Mouse (Mus musculus) hindbrain, embryonic 13.5 days (tissue): ENCODE data around the gene Coa3. TPM values are rescaled to one million over a fixed set of nuclear protein-coding genes. Genes with fewer than 3 reads are reported as not detected.
"Not testable (repeated sequence)": the region's sequence is repeated elsewhere in the genome, so short reads cannot be mapped to it uniquely, and the experiment has no call there.

Experiments used
- ATAC-seq: fragments of 200-750 bp; cut with Nextera tagmentation; 2 replicates; pipeline ENCODE4 v1.8.0; 2017; ENCODE audit warnings: moderate TSS enrichment; ENCODE audit not compliant: low FRiP score
- H3K27ac ChIP-seq: fragments of 300-500 bp; sonication (generic); 2 replicates; pipeline ENCODE4 v1.5.1; 2015; ENCODE audit warnings: inconsistent platforms, mild to moderate bottlenecking, moderate library complexity
- H3K27me3 ChIP-seq: fragments of 300-500 bp; sonication (generic); 2 replicates; pipeline ENCODE4 v1.6.1; 2015; ENCODE audit warnings: mild to moderate bottlenecking, inconsistent platforms
- H3K36me3 ChIP-seq: fragments of 300-500 bp; sonication (generic); 2 replicates; pipeline ENCODE4 v1.6.1; 2015; ENCODE audit warnings: mild to moderate bottlenecking, inconsistent platforms
- H3K4me1 ChIP-seq: fragments of 300-500 bp; sonication (generic); replicated peaks from 2 replicates; pipeline ENCODE4 v1.6.1; 2015; ENCODE audit warnings: inconsistent platforms
- H3K4me2 ChIP-seq: fragments of 300-500 bp; sonication (generic); 2 replicates; pipeline ENCODE4 v1.6.1; 2015; ENCODE audit warnings: inconsistent platforms, mild to moderate bottlenecking, moderate library complexity
- H3K4me3 ChIP-seq: fragments of 300-500 bp; sonication (generic); 2 replicates; pipeline ENCODE4 v1.5.1; 2015; ENCODE audit warnings: mild to moderate bottlenecking, inconsistent platforms
- H3K9ac ChIP-seq: fragments of 300-500 bp; sonication (generic); 2 replicates; pipeline ENCODE4 v1.6.1; 2015; ENCODE audit warnings: mild to moderate bottlenecking, inconsistent platforms
- H3K9me3 ChIP-seq: fragments of 300-500 bp; sonication (generic); 2 replicates; pipeline ENCODE4 v1.6.1; 2016; ENCODE audit warnings: inconsistent platforms
- WGBS: fragments of 180-500 bp; shearing (Covaris S2); methylation state at CpG from one replicate; pipeline ENCODE4 v1.1.7; 2015; 5-methylcytosine and 5-hydroxymethylcytosine counted together
- polyA plus RNA-seq: library from polyadenylated mRNA; unstranded; fragments of >200 nt; fragmentation: Nextera tagmentation; extraction: Ambion mirVana; gene quantifications from 2 replicates; pipeline ENCODE4 v1.2.1, GENCODE M21; 2015

The Coa3 gene
- polyA plus RNA-seq = 216 and 226 TPM in 2 replicates

DNA sequence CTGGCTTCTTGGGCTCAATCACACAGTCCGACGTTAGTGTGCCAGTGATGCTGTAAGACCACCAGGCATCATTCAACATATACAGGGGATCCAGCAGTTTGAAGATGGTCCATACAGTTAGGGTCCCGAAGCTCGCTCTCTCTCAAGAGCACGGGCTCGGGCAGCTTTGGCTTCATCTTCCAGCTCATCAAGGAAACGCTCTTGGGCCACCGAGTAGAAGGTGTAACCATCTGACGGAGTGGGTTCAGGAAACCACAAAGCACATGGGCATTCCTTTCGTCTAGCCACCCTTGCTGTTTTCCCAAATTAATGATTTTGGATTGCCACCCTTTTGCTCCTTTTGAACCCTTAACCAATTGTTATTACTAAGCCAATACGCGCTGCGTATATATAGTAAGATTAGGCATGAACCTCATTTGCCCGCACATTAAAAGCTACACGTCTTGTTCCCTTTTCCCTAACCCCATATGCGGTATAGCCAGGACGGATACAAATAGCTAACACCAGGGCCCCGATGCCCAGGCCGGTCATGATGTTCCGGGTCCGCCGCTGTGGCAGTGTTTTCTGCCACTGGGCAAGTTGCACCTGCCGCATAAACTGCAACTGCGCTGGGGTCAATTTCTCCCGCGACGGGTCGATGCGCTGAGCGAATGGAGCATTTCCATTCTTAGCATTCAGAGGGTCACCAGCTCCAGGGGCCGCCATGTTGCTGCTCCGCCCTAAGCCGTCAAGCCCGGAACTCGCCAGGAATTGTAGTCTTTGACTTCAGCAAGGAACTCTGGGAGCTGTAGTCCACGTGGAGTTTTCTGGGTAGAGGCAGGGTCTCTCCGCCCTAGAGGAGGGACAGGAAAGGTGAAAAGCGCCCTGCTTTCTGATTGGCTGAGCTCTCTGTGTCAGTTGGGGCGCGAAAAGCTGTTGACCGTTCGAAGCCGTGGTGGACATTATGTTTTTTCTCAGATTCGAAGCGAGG lies at the start of gene Coa3, which contains the start of gene Cntd1:
Gene Coa3, minus strand, starts transcription at position 892 of the 970 bp plus-strand sequence.
Gene Cntd1, plus strand, starts transcription at position 790 of the 970 bp plus-strand sequence.
- Histone ChIP-seq H3K9ac (peak within 1 kb of the TSS; percentile 89), H3K27me3 (peaks cover 18% of the 10 kb centered on the region; the same call in 1 of the 2 replicates), H3K36me3 (peaks cover 4% of the 10 kb centered on the region), H3K27ac (peak within 1 kb of the TSS; percentile 80), H3K4me1 (peaks cover 30% of the 10 kb centered on the region), H3K4me3 (peak within 1 kb of the TSS; percentile 82), H3K4me2 (peak within 1 kb of the TSS; percentile 91), H3K9me3 (no peaks in the 10 kb centered on the region)
- WGBS = 11% methylated on average over 45 of the region's 45 CpGs
- peak; percentile 98 for ATAC-seq

DNA sequence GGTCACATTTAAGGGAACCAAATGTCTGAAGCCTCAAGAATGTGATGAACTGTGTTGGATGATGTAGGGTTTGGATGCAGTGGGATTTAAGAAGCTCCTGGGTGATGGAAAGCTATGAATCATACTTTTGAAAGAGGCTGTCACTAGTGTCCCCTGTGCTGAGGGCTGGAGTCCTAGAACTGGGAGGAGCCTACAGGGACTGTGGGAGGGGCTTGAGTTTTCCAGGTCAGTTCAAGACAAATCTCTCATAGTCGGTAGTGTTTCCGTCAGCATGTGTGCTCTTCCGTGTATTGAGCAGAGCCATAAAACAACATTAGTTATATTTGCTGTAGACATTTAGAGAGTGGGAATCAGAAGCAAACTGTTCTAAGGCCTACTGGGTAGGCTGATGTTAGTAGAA lies 48.4 kb upstream of the Coa3 start:
- WGBS = 52% methylated on average over 3 of the region's 3 CpGs
- H3K27me3 ChIP-seq = no peaks in the 10 kb centered on the region
- H3K27ac ChIP-seq = no peak overlapping the region
- peaks cover 43% of the 10 kb centered on the region for H3K36me3 ChIP-seq
- H3K4me1 ChIP-seq = 0 out of 2 replicates have a peak, but pooled peaks cover 6% of the 10 kb centered on the region
- H3K9me3 ChIP-seq = no peaks in the 10 kb centered on the region
- H3K9ac ChIP-seq = no peak overlapping the region
- H3K4me3 ChIP-seq = no peak overlapping the region
- H3K4me2 ChIP-seq = no peak overlapping the region
- ATAC-seq = no peak

DNA sequence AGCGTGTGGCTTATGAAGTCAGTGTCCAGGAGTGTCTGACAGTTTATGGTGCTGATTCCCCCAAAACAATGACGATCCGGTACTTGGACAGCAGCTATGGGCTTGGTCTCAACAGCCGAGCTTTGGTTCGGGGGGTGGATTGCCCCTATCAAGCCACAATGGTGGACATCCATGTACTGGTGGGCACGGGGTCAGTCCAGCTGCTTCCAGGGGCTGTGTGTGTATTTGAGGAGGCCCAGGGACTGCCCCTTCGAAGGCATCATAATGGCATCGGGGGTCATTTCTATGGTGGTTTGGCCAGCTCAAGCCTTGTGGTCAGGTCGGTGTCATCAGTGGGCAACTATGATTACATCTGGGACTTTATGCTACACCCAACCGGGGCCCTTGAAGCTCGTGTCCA lies 47.2 kb upstream of the Coa3 start:
- Histone ChIP-seq H3K4me2 (no peak overlapping the region), H3K4me3 (no peak overlapping the region), H3K27ac (no peak overlapping the region), H3K9ac (no peak overlapping the region), H3K4me1 (0 out of 2 replicates have a peak, but pooled peaks cover 6% of the 10 kb centered on the region), H3K9me3 (no peaks in the 10 kb centered on the region), H3K36me3 (peaks cover 54% of the 10 kb centered on the region), H3K27me3 (no peaks in the 10 kb centered on the region)
- 88% methylated on average over 11 of the region's 11 CpGs for WGBS
- no peak for ATAC-seq

DNA sequence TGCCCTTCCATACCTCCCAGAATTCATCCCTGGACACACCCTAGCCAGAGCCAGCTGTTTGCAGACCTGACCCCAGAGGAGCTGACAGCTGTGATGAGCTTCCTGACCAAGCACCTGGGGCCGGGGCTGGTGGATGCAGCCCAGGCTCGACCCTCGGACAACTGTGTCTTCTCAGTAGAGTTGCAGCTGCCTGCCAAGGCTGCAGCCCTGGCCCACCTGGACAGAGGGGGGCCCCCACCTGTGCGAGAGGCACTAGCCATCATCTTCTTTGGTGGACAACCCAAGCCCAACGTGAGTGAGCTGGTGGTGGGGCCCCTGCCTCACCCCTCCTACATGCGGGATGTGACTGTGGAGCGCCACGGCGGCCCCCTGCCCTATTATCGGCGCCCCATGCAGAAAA lies 46.3 kb upstream of the Coa3 start:
- not testable (repeated sequence) for H3K4me1 ChIP-seq, ATAC-seq, H3K27me3 ChIP-seq, H3K9me3 ChIP-seq, H3K27ac ChIP-seq, H3K4me2 ChIP-seq, H3K9ac ChIP-seq, H3K4me3 ChIP-seq
- 95% methylated on average over 11 of the region's 11 CpGs for WGBS
- H3K36me3 ChIP-seq = peaks cover 64% of the 10 kb centered on the region

DNA sequence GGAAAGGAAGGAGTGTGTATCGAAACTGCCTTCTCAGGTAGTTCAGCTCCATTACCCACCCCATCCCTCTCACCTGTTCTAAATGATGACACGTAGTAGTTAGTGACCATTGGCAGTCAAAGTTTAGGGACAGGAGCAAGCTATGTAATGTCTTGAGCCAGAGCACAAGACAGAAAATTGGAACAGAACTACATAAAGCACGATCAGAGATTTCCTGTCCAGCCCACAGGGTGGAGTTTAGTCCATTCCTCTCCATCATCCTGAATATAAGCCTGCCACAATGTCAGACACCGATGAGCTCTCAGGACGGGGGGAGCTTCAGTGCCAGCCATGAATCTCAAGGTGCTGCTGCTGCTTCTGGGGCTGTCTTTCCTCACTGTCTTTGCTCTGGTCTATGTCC lies 45.8 kb upstream of the Coa3 start, which contains the start of gene Aoc2:
Gene Aoc2, plus strand, starts transcription at position 301 of the 400 bp plus-strand sequence.
- H3K4me2 ChIP-seq = no peak within 1 kb of the TSS
- ATAC-seq = no peak
- H3K27ac ChIP-seq = no peak within 1 kb of the TSS
- H3K9ac ChIP-seq = no peak within 1 kb of the TSS
- H3K9me3 ChIP-seq = no peaks in the 10 kb centered on the region
- H3K36me3 ChIP-seq = peaks cover 68% of the 10 kb centered on the region
- no peak within 1 kb of the TSS for H3K4me3 ChIP-seq
- 0 out of 2 replicates have a peak, but pooled peaks cover 6% of the 10 kb centered on the region for H3K4me1 ChIP-seq
- no peaks in the 10 kb centered on the region for H3K27me3 ChIP-seq
- 91% methylated on average over 5 of the region's 5 CpGs for WGBS

DNA sequence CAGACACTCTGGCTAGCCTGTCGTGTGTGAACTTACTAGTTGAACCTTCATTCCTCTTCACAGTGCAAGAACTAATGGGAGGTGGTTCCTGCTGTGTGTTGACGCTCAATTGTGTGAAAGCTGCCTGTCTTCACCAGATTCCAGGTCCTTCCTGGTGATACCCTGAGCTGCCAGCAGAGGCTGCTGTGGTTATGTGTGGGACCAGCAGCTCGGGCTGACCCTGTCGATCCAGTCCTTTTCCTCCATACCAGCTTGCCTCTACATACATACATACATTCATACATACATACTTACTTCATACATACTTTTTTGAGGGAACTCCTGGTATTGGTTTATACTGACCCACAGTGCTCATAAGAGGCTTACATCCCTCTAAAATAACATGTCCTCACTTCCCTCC lies 44.7 kb upstream of the Coa3 start:
- Histone ChIP-seq H3K4me2 (no peak overlapping the region), H3K4me1 (no peaks in the 10 kb centered on the region), H3K9me3 (no peaks in the 10 kb centered on the region), H3K27ac (no peak overlapping the region), H3K27me3 (no peaks in the 10 kb centered on the region), H3K36me3 (peaks cover 80% of the 10 kb centered on the region), H3K4me3 (no peak overlapping the region), H3K9ac (no peak overlapping the region)
- 0 out of 2 replicates have a peak, but pooled peaks have one; percentile 28 for ATAC-seq
- WGBS = 17% methylated on average over 4 of the region's 4 CpGs

DNA sequence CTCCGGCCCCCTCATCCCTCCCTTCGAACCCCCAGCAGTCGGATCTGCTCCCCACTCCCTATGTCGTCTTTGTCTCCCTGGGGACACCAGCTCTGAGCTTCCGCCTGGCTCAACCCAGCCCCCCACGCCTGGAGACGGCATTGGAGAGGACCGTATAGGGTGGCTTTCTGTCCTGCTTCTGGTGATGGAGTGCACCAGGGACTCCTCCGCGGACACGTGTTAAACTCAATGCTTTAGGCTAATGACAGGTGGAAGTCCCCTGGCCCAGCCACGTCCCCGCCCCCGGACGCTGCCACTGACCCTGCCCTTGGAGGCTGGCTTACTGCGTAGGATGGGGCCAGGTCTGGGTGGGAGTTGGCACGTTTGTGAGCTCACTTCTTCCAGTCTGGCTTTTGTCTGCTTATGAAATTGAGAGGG lies 37.6 kb upstream of the Coa3 start:
- ATAC-seq = peak; percentile 72; the same call in 1 of the 2 replicates
- H3K27ac ChIP-seq = peak overlapping the region; percentile 86
- H3K4me2 ChIP-seq = peak overlapping the region; percentile 100
- H3K9me3 ChIP-seq = no peaks in the 10 kb centered on the region
- peaks cover 23% of the 10 kb centered on the region for H3K4me1 ChIP-seq
- peak overlapping the region; percentile 99 for H3K4me3 ChIP-seq
- H3K27me3 ChIP-seq = no peaks in the 10 kb centered on the region
- 2% methylated on average over 17 of the region's 17 CpGs for WGBS
- H3K36me3 ChIP-seq = peaks cover 36% of the 10 kb centered on the region
- H3K9ac ChIP-seq = peak overlapping the region; percentile 87

DNA sequence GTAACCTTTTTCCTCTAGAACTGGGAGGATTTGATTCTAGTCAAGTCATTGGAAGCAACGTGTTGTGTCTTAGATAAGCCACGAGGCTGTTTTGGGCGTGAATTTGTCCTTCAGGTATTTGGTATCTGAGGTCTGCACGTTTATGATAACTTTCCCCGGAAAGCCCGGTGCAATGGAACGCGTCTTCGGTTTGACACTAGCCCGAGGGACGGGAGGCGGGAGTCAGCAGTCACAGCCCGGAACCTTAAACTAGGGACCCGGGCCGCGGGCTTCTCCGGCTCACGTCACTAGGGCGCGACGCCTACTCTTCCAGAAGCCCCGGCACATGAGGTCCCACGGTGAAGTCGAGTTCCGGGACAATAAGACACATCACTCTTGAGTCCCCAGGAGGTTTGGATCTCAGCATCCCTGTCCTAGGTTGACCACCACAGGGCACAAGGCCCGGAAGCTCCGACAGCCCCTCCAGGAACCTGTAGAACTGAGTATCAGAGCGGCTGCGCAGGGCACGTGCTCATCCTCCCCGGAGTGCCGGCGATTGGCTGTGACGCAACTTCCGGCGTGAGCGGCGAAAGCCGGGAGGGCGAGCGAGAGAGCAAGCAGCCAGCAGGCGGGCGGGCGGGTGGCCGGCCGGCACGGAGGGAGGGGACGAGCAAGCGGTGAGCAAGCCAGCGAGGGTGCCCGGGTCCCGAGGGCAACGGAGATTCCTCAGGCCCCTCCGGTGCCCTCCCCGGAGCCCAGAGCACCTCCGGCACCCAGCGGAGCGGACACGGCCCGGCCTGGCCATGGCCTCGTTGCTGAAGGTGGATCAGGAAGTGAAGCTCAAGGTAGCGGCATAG lies 37.0 kb upstream of the Coa3 start, which contains the start of gene Psme3:
Gene Psme3, plus strand, starts transcription at position 549 of the 836 bp plus-strand sequence.
- no peaks in the 10 kb centered on the region for H3K9me3 ChIP-seq
- peak within 1 kb of the TSS; percentile 99 for H3K4me3 ChIP-seq
- peak within 1 kb of the TSS; percentile 87 for H3K9ac ChIP-seq
- WGBS = under 1% methylated on average over 61 of the region's 62 CpGs
- H3K27me3 ChIP-seq = no peaks in the 10 kb centered on the region
- ATAC-seq = peak; percentile 95
- H3K36me3 ChIP-seq = peaks cover 29% of the 10 kb centered on the region
- H3K4me1 ChIP-seq = peaks cover 23% of the 10 kb centered on the region
- peak within 1 kb of the TSS; percentile 100 for H3K4me2 ChIP-seq
- H3K27ac ChIP-seq = peak within 1 kb of the TSS; percentile 86

DNA sequence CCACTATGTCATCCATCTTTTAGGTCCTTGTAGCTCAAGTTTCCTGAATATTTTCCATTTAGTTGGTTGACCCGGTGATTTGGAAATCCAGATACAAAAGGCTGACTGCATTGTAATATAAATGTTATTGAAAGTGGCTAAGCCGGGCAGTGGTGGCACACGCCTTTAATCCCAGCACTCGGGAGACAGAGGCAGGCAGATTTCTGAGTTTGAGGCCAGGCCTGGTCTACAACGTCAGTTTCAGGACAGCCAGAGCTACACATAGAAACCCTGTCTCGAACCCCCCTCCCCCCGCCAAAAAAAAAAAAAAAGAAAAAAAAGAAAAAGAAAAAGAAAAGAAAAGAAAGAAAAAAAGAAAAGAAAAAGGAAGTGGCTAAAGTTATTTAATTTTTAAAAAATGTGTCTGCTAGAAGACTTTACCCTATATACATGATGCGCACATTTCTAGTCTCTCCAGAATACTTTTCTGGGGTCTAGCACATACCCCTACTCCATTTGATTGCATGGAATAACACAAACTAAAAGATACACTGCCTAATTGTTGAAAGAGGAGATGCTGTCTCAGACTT lies 36.3 kb upstream of the Coa3 start:
- Histone ChIP-seq H3K9ac (peak overlapping the region; percentile 87), H3K27me3 (0 out of 2 replicates have a peak, but pooled peaks cover 2% of the 10 kb centered on the region), H3K4me2 (peak overlapping the region; percentile 100), H3K27ac (peak overlapping the region; percentile 86), H3K4me1 (peaks cover 23% of the 10 kb centered on the region), H3K36me3 (peaks cover 22% of the 10 kb centered on the region), H3K4me3 (peak overlapping the region; percentile 99), H3K9me3 (no peaks in the 10 kb centered on the region)
- 91% methylated on average over 8 of the region's 8 CpGs for WGBS
- ATAC-seq = no peak

DNA sequence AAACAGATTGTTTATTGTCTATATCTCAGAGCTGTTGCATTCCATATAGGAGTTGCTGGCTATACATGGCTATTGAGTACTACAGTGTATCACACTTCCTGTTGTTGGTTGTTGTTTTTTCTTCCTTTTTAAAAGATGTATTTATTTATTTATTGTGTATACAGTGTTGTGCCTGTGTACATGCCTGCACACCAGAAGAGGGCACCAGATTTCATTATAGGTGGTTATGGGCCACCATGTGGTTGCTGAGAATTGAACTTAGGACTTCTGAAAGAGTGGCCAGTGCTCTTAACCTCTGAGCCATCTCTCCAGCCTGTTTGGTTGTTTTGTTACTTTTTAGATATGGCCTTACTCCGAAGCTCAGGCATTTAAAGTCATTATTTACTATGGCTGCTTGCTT lies 35.7 kb upstream of the Coa3 start:
- H3K27ac ChIP-seq = no peak overlapping the region
- no peaks in the 10 kb centered on the region for H3K9me3 ChIP-seq
- ATAC-seq = no peak
- no peak overlapping the region for H3K9ac ChIP-seq
- peaks cover 23% of the 10 kb centered on the region for H3K4me1 ChIP-seq
- H3K36me3 ChIP-seq = peaks cover 16% of the 10 kb centered on the region
- H3K27me3 ChIP-seq = 0 out of 2 replicates have a peak, but pooled peaks cover 3% of the 10 kb centered on the region
- H3K4me3 ChIP-seq = no peak overlapping the region
- WGBS = 97% methylated on average over 1 of the region's 1 CpGs
- no peak overlapping the region for H3K4me2 ChIP-seq

DNA sequence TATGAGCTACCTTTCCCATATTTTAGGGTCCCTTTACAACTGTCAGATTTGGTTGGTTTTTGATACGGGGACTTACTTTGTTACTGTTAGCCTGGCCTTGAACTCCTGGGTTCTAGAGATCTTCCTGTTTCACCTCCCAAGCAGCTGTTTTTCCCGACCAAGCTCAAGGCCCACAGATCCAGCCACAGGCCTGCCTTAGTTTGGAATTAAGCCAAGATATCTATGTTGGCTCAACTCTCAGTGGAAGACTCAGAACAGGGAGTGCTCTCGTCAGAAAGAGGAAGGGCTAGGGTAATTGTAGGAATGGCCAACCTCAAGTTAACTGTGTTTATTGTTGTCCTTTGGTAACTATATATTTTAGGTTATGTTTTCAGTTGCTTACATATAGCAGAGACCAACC lies 33.2 kb upstream of the Coa3 start:
- Histone ChIP-seq H3K4me1 (peaks cover 12% of the 10 kb centered on the region), H3K9me3 (no peaks in the 10 kb centered on the region), H3K9ac (no peak overlapping the region), H3K36me3 (no peaks in the 10 kb centered on the region), H3K4me3 (no peak overlapping the region), H3K27me3 (peaks cover 8% of the 10 kb centered on the region; the same call in 1 of the 2 replicates), H3K4me2 (no peak overlapping the region), H3K27ac (no peak overlapping the region)
- 79% methylated on average over 3 of the region's 3 CpGs for WGBS
- no peak for ATAC-seq
